Mouse (Mus musculus): ENCODE results near the gene Zscan4f. TPM values are rescaled to one million over a fixed set of nuclear protein-coding genes. Genes with fewer than 3 reads are reported as not detected.
"Not testable (repeated sequence)": the region's sequence is repeated elsewhere in the genome, so short reads cannot be mapped to it uniquely, and the experiment has no call there.

Zscan4f gene
- total RNA-seq (2021), result not detected
- long read RNA-seq, experiment 1, result 0 reads
- long read RNA-seq, experiment 2, result 0 reads

- DNase-seq (ENCODE audit: low spot score in 2 of 2), result not testable (repeated sequence)
Observed at GRCm38 (mm10) chr7:11397615-11398014, at the start of gene Zscan4f. TSS of gene Zscan4f (plus strand) at chr7:11397915.

- not testable (repeated sequence) for DNase-seq (ENCODE audit: low spot score in 2 of 2)
Observed at GRCm38 (mm10) chr7:11384641-11385040, 13.1 kb upstream of the Zscan4f start.

Small RNA genes within 50 kb of the gene (microRNA-seq; reads per million reads assigned to microRNA genes)
- gene Gm23087, result not detected

Other genes with a start within 250 kb of the Zscan4f start
- not detected for gene Zscan4d, start 231.8 kb upstream of the Zscan4f start, total RNA-seq (2021)
- not detected for gene Zscan4e, start 87.2 kb upstream of the Zscan4f start, total RNA-seq (2021)
- not detected for gene Zscan4-ps2, start 116.4 kb downstream of the Zscan4f start, total RNA-seq (2021)
- not detected for gene Zscan4-ps3, start 211.4 kb downstream of the Zscan4f start, total RNA-seq (2021)